ENCODE assay signal across 8 mouse cellular contexts in the genomic region with DNA sequence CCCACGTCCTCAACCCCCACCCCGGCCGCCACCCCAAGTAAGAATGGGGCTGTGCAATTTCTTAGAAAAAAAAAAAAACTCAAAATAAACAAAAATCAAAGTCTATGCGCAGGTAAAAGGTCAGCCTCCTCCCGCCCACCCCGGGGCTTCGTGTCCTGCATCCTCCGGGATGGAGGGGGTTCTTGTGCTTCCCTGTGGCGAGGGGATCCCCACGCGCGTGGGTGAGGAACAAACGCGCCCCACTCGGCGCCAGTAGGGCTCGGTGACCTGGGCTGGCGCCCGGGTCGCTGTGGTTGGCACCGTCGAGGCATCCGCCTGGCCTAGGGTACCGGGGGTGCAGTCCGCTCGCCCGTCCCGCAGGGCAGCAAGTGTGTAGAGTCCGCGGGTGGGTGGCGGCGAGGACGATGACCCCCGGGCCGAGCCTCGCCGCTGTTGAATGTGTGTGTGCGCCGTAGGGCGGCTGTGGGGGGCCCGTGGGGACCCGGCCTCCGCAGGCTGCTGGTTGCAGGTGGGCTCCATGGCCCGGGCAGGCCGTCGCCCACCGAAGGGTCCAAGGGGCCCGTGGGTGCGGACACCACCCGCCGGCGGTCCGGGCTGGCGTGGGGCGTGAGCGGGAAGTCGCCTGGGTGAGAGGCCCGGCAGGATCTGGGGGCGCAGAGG. TPM values are rescaled to one million over a fixed set of nuclear protein-coding genes. Genes with fewer than 3 reads are reported as not detected.
DNase-seq lines count a peak whose midpoint lies in the region; ATAC-seq and TF ChIP-seq lines count a peak whose summit lies in the region.

No protein-coding gene starts in this region.

- no peak overlapping the region for H3K4me3 ChIP-seq in bone marrow, adult 2 months (replicated peaks; ENCODE audit: control insufficient read depth, low read depth, low read length)
- H3K4me3 ChIP-seq in hindbrain, embryonic 13.5 days = peak overlapping the region; percentile 21; the same call in 1 of the 2 replicates
- H3K4me3 ChIP-seq in midbrain, embryonic 12.5 days = peak overlapping the region; percentile 35

- no peak for ATAC-seq in hindbrain, embryonic 13.5 days (ENCODE audit: low FRiP score)
- no peak for ATAC-seq in midbrain, embryonic 12.5 days (ENCODE audit: low FRiP score, low read depth)
- ATAC-seq in megakaryocyte-erythroid progenitor cell, adult 5-6 weeks (replicated peaks; ENCODE audit: low FRiP score, low TSS enrichment, poor library complexity, severe bottlenecking) = no peak

- peak; percentile 40 for DNase-seq in cerebellum, adult 9-11 months
- DNase-seq in cerebellum, postnatal 10 days = no peak
- DNase-seq in thymus, postnatal 0 days (ENCODE audit: low spot score) = no peak
- DNase-seq in right cerebral cortex, postnatal 36 days (ENCODE audit: low spot score in 2 of 2) = no peak

- H3K4me1 ChIP-seq in bone marrow, adult 2 months (ENCODE audit: control insufficient read depth, insufficient read depth, low read length) = peaks cover 4% of the 10 kb centered on the region
- peaks cover 19% of the 10 kb centered on the region; the same call in 1 of the 2 replicates for H3K4me1 ChIP-seq in hindbrain, embryonic 13.5 days (replicated peaks)
- H3K4me1 ChIP-seq in midbrain, embryonic 12.5 days = peaks cover 8% of the 10 kb centered on the region; the same call in 1 of the 2 replicates

- no peak for TF ChIP-seq CTCF in bone marrow, adult 2 months (IDR thresholded peaks at IDR 0.05; ENCODE audit: control insufficient read depth, insufficient read depth, low read length)

- peaks cover 13% of the 10 kb centered on the region for H3K9me3 ChIP-seq in hindbrain, embryonic 13.5 days
- H3K9me3 ChIP-seq in midbrain, embryonic 12.5 days = peaks cover 15% of the 10 kb centered on the region

- H3K36me3 ChIP-seq in hindbrain, embryonic 13.5 days = peaks cover 63% of the 10 kb centered on the region
- H3K36me3 ChIP-seq in midbrain, embryonic 12.5 days = peaks cover 19% of the 10 kb centered on the region

- H3K4me2 ChIP-seq in hindbrain, embryonic 13.5 days = peak overlapping the region; percentile 40
- H3K4me2 ChIP-seq in midbrain, embryonic 12.5 days (replicated peaks) = peak overlapping the region; percentile 54

- peaks cover 91% of the 10 kb centered on the region for H3K27me3 ChIP-seq in hindbrain, embryonic 13.5 days
- peaks cover 74% of the 10 kb centered on the region for H3K27me3 ChIP-seq in midbrain, embryonic 12.5 days

- 74% methylated on average over 59 of the region's 59 CpGs for WGBS in bone marrow, adult 2 months
- WGBS in hindbrain, embryonic 13.5 days = 44% methylated on average over 56 of the region's 59 CpGs
- 48% methylated on average over 59 of the region's 59 CpGs for WGBS in midbrain, embryonic 12.5 days

- H3K27ac ChIP-seq in bone marrow, adult 2 months (ENCODE audit: control insufficient read depth, insufficient read depth, low read depth, low read length, poor library complexity) = peak overlapping the region; percentile 23; the same call in 1 of the 2 replicates
- H3K27ac ChIP-seq in hindbrain, embryonic 13.5 days = no peak overlapping the region
- H3K27ac ChIP-seq in midbrain, embryonic 12.5 days (replicated peaks) = no peak overlapping the region

- no peak for TF ChIP-seq POLR2A in bone marrow, adult 2 months (IDR thresholded peaks at IDR 0.05; ENCODE audit: borderline replicate concordance, control insufficient read depth, low read depth, low read length)

- H3K9ac ChIP-seq in hindbrain, embryonic 13.5 days = no peak overlapping the region
- 0 out of 2 replicates have a peak overlapping the region, but pooled peaks have one; percentile 41 for H3K9ac ChIP-seq in midbrain, embryonic 12.5 days (replicated peaks)

RNA-seq across cellular contexts. Expression of a gene that starts 2.0 kb away (rescaled TPM):
- 22.7 and 50.0 TPM in 2 replicates for polyA plus RNA-seq in bone marrow, adult 2 months (2011; ENCODE audit: insufficient read depth, insufficient read length, low replicate concordance, missing spikeins)
- not detected in 2 replicates for polyA plus RNA-seq in hindbrain, embryonic 13.5 days (2015; fragmentation: Nextera tagmentation; extraction: Ambion mirVana)
- polyA plus RNA-seq in midbrain, embryonic 12.5 days (2016; fragmentation: Nextera tagmentation; extraction: Ambion mirVana) = 0.29 TPM in 1 of 2 replicates, not detected in the other
- total RNA-seq in megakaryocyte-erythroid progenitor cell, adult 5-6 weeks (2014; fragmentation: Nextera tagmentation) = 1.8 TPM in 1 of 2 replicates, not detected in the other
- total RNA-seq in megakaryocyte-erythroid progenitor cell, adult 5-6 weeks (2017) = 2.1 TPM in 1 of 2 replicates, not detected in the other
- 2.7 and 3.1 TPM in 2 replicates for polyA plus RNA-seq in thymus, postnatal 0 days (2015; fragmentation: Nextera tagmentation; extraction: Ambion mirVana)

RNA-seq across cellular contexts. Expression of a gene that starts 6.4 kb away (rescaled TPM):
- not detected in 2 replicates for polyA plus RNA-seq in bone marrow, adult 2 months (2011; ENCODE audit: insufficient read depth, insufficient read length, low replicate concordance, missing spikeins)
- polyA plus RNA-seq in hindbrain, embryonic 13.5 days (2015; fragmentation: Nextera tagmentation; extraction: Ambion mirVana) = 0.83 and 1.0 TPM in 2 replicates
- 0.14 and 0.34 TPM in 2 replicates for polyA plus RNA-seq in midbrain, embryonic 12.5 days (2016; fragmentation: Nextera tagmentation; extraction: Ambion mirVana)
- not detected in 2 replicates for total RNA-seq in megakaryocyte-erythroid progenitor cell, adult 5-6 weeks (2014; fragmentation: Nextera tagmentation)
- total RNA-seq in megakaryocyte-erythroid progenitor cell, adult 5-6 weeks (2017) = 0.23 TPM in 1 of 2 replicates, not detected in the other
- 0.10 and 0.44 TPM in 2 replicates for polyA plus RNA-seq in thymus, postnatal 0 days (2015; fragmentation: Nextera tagmentation; extraction: Ambion mirVana)

RNA-seq across cellular contexts. Expression of a gene that starts 14.2 kb away (rescaled TPM):
- polyA plus RNA-seq in bone marrow, adult 2 months (2011; ENCODE audit: insufficient read depth, insufficient read length, low replicate concordance, missing spikeins) = 0.52 and 3.4 TPM in 2 replicates
- 0.10 TPM in 2 replicates for polyA plus RNA-seq in hindbrain, embryonic 13.5 days (2015; fragmentation: Nextera tagmentation; extraction: Ambion mirVana)
- 0.09 and 0.10 TPM in 2 replicates for polyA plus RNA-seq in midbrain, embryonic 12.5 days (2016; fragmentation: Nextera tagmentation; extraction: Ambion mirVana)
- not detected in 2 replicates for total RNA-seq in megakaryocyte-erythroid progenitor cell, adult 5-6 weeks (2014; fragmentation: Nextera tagmentation)
- not detected in 2 replicates for total RNA-seq in megakaryocyte-erythroid progenitor cell, adult 5-6 weeks (2017)
- 0.08 and 0.09 TPM in 2 replicates for polyA plus RNA-seq in thymus, postnatal 0 days (2015; fragmentation: Nextera tagmentation; extraction: Ambion mirVana)

RNA-seq across cellular contexts. Expression of a gene that starts 16.3 kb away (rescaled TPM):
- 3.2 and 3.9 TPM in 2 replicates for polyA plus RNA-seq in bone marrow, adult 2 months (2011; ENCODE audit: insufficient read depth, insufficient read length, low replicate concordance, missing spikeins)
- polyA plus RNA-seq in hindbrain, embryonic 13.5 days (2015; fragmentation: Nextera tagmentation; extraction: Ambion mirVana) = 10.5 and 11.7 TPM in 2 replicates
- polyA plus RNA-seq in midbrain, embryonic 12.5 days (2016; fragmentation: Nextera tagmentation; extraction: Ambion mirVana) = 6.5 and 7.9 TPM in 2 replicates
- total RNA-seq in megakaryocyte-erythroid progenitor cell, adult 5-6 weeks (2014; fragmentation: Nextera tagmentation) = 0.24 TPM in 1 of 2 replicates, not detected in the other
- 0.42 TPM in 1 of 2 replicates, not detected in the other for total RNA-seq in megakaryocyte-erythroid progenitor cell, adult 5-6 weeks (2017)
- 1.0 TPM in 2 replicates for polyA plus RNA-seq in thymus, postnatal 0 days (2015; fragmentation: Nextera tagmentation; extraction: Ambion mirVana)

RNA-seq across cellular contexts. Expression of a gene that starts 38.5 kb away (rescaled TPM):
- polyA plus RNA-seq in bone marrow, adult 2 months (2011; ENCODE audit: insufficient read depth, insufficient read length, low replicate concordance, missing spikeins) = 0.63 and 1.7 TPM in 2 replicates
- 7.9 and 9.2 TPM in 2 replicates for polyA plus RNA-seq in hindbrain, embryonic 13.5 days (2015; fragmentation: Nextera tagmentation; extraction: Ambion mirVana)
- polyA plus RNA-seq in midbrain, embryonic 12.5 days (2016; fragmentation: Nextera tagmentation; extraction: Ambion mirVana) = 8.0 and 8.2 TPM in 2 replicates
- total RNA-seq in megakaryocyte-erythroid progenitor cell, adult 5-6 weeks (2014; fragmentation: Nextera tagmentation) = 0.76 and 1.6 TPM in 2 replicates
- total RNA-seq in megakaryocyte-erythroid progenitor cell, adult 5-6 weeks (2017) = not detected in 2 replicates
- 19.5 and 20.9 TPM in 2 replicates for polyA plus RNA-seq in thymus, postnatal 0 days (2015; fragmentation: Nextera tagmentation; extraction: Ambion mirVana)
